Mouse (Mus musculus): ENCODE data around the gene Trim67. TPM values are rescaled to one million over a fixed set of nuclear protein-coding genes. Genes with fewer than 3 reads are reported as not detected.

Gene Trim67
- polyA plus RNA-seq, 1 experiment from 2014 or later: 0.46 TPM

- Histone ChIP-seq H3K4me3 (peak overlapping the region; percentile 22; the same call in 1 of the 2 replicates), H3K27me3 (ENCODE audit: low read depth, poor library complexity, severe bottlenecking) (peaks cover 34% of the 10 kb centered on the region), H3K9me3 (replicated peaks) (no peaks in the 10 kb centered on the region), H3K27ac (replicated peaks) (no peak overlapping the region), H3K36me3 (no peaks in the 10 kb centered on the region), H3K4me1 (peaks cover 8% of the 10 kb centered on the region; the same call in 1 of the 2 replicates)
- WGBS: 16% methylated on average over 16 of the region's 16 CpGs
- DNase-seq (ENCODE audit: low spot score): peak; percentile 76
These were observed 17.2 kb upstream of the Trim67 start for GRCm38 (mm10) chr8:124775695-124776094.

- Histone ChIP-seq H3K4me1 (peaks cover 10% of the 10 kb centered on the region; the same call in 1 of the 2 replicates), H3K9me3 (replicated peaks) (no peaks in the 10 kb centered on the region), H3K27ac (replicated peaks) (peak overlapping the region; percentile 46; the same call in 1 of the 2 replicates), H3K4me3 (no peak overlapping the region), H3K36me3 (no peaks in the 10 kb centered on the region), H3K27me3 (ENCODE audit: low read depth, poor library complexity, severe bottlenecking) (peaks cover 22% of the 10 kb centered on the region; the same call in 1 of the 2 replicates)
- DNase-seq (ENCODE audit: low spot score): no peak
- 39% methylated on average over 7 of the region's 7 CpGs for WGBS
These were observed 12.7 kb upstream of the Trim67 start for GRCm38 (mm10) chr8:124780236-124780635.

DNA sequence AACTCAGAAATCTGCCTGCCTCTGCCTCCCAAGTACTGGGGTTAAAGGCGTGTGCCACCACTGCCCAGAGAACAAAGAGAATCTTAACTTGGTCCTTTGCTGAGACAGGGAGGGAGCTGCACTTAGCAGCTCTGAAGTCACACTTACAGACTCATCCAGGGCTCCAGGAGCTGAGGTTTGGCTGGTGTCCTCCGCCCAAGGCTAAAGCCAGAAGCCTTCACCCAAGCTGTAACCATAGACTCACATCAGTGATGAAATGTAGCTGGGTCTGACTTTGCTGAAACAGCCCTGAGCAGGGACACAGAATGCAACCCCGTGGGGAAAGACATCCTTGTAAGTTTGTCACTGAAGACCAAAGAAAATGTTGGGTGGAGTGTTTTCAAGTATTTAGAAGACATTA lies 10.5 kb upstream of the Trim67 start:
- H3K27ac ChIP-seq (replicated peaks): no peak overlapping the region
- 86% methylated on average over 3 of the region's 3 CpGs for WGBS
- H3K36me3 ChIP-seq: no peaks in the 10 kb centered on the region
- no peak for DNase-seq (ENCODE audit: low spot score)
- no peak overlapping the region for H3K4me3 ChIP-seq
- no peaks in the 10 kb centered on the region for H3K9me3 ChIP-seq (replicated peaks)
- H3K4me1 ChIP-seq: peaks cover 10% of the 10 kb centered on the region; the same call in 1 of the 2 replicates
- peaks cover 6% of the 10 kb centered on the region for H3K27me3 ChIP-seq (ENCODE audit: low read depth, poor library complexity, severe bottlenecking)

- no peaks in the 10 kb centered on the region for H3K9me3 ChIP-seq (replicated peaks)
- DNase-seq (ENCODE audit: low spot score): no peak
- no peaks in the 10 kb centered on the region for H3K36me3 ChIP-seq
- peaks cover 6% of the 10 kb centered on the region for H3K27me3 ChIP-seq (ENCODE audit: low read depth, poor library complexity, severe bottlenecking)
- peaks cover 10% of the 10 kb centered on the region; the same call in 1 of the 2 replicates for H3K4me1 ChIP-seq
- no peak overlapping the region for H3K27ac ChIP-seq (replicated peaks)
- no peak overlapping the region for H3K4me3 ChIP-seq
- 90% methylated on average over 15 of the region's 15 CpGs for WGBS
These were observed 9.7 kb upstream of the Trim67 start for GRCm38 (mm10) chr8:124783228-124783627.

- no peak for DNase-seq (ENCODE audit: low spot score)
These were observed 8.3 kb upstream of the Trim67 start for GRCm38 (mm10) chr8:124784613-124785012.

DNA sequence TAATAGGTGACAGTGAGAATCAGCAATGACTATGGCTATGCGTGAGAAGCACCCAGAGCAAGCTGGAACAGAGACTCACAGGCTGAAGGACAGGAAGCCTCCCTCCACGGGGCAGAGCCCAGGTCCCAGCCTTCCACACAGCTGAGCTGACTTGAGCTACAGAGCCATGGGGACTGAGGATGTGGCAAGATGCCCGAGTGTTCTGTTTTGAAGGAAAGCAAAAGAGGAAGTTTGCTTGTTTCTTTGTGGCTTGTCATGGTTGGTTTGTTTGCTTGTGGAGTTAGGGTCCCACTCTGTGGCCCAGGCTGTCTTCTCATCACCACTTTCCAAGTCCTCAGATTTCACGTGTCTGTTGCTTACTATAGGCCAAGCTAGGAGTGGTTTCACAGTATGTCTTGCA lies 2.2 kb upstream of the Trim67 start:
- H3K4me1 ChIP-seq: peaks cover 34% of the 10 kb centered on the region
- no peak overlapping the region for H3K4me3 ChIP-seq
- DNase-seq (ENCODE audit: low spot score): no peak
- H3K27ac ChIP-seq (replicated peaks): no peak overlapping the region
- peaks cover 65% of the 10 kb centered on the region for H3K27me3 ChIP-seq (ENCODE audit: low read depth, poor library complexity, severe bottlenecking)
- WGBS: 72% methylated on average over 4 of the region's 4 CpGs
- H3K36me3 ChIP-seq: no peaks in the 10 kb centered on the region
- no peaks in the 10 kb centered on the region for H3K9me3 ChIP-seq (replicated peaks)

More at GRCm38 (mm10) chr8:124784613-124785012, 8.3 kb upstream of the Trim67 start:
- Histone ChIP-seq H3K4me1 (peaks cover 10% of the 10 kb centered on the region; the same call in 1 of the 2 replicates), H3K27me3 (ENCODE audit: low read depth, poor library complexity, severe bottlenecking) (peaks cover 6% of the 10 kb centered on the region; the same call in 1 of the 2 replicates), H3K36me3 (no peaks in the 10 kb centered on the region), H3K27ac (replicated peaks) (no peak overlapping the region), H3K4me3 (no peak overlapping the region), H3K9me3 (replicated peaks) (no peaks in the 10 kb centered on the region)
- WGBS: 91% methylated on average over 13 of the region's 13 CpGs

- WGBS: 53% methylated on average over 4 of the region's 4 CpGs
- Histone ChIP-seq H3K9me3 (replicated peaks) (no peaks in the 10 kb centered on the region), H3K27me3 (ENCODE audit: low read depth, poor library complexity, severe bottlenecking) (peaks cover 75% of the 10 kb centered on the region), H3K36me3 (no peaks in the 10 kb centered on the region), H3K4me1 (peaks cover 34% of the 10 kb centered on the region), H3K4me3 (peak overlapping the region; percentile 70), H3K27ac (replicated peaks) (peak overlapping the region; percentile 80)
- no peak for DNase-seq (ENCODE audit: low spot score)
These were observed 1.1 kb upstream of the Trim67 start for GRCm38 (mm10) chr8:124791751-124792150.

- peak overlapping the region; percentile 70 for H3K4me3 ChIP-seq
- H3K9me3 ChIP-seq (replicated peaks): no peaks in the 10 kb centered on the region
- H3K27ac ChIP-seq (replicated peaks): peak overlapping the region; percentile 80
- H3K27me3 ChIP-seq (ENCODE audit: low read depth, poor library complexity, severe bottlenecking): peaks cover 80% of the 10 kb centered on the region
- under 1% methylated on average over 32 of the region's 32 CpGs for WGBS
- no peaks in the 10 kb centered on the region for H3K36me3 ChIP-seq
- H3K4me1 ChIP-seq: peaks cover 34% of the 10 kb centered on the region
- peak; percentile 51 for DNase-seq (ENCODE audit: low spot score)
These were observed 706 bp upstream of the Trim67 start for GRCm38 (mm10) chr8:124792186-124792585.

GRCm38 (mm10) chr8:124793172-124793651 lies 320 bp downstream of the Trim67 start:
- H3K27ac ChIP-seq (replicated peaks): peak overlapping the region; percentile 80
- H3K4me3 ChIP-seq: peak overlapping the region; percentile 70
- H3K36me3 ChIP-seq: no peaks in the 10 kb centered on the region
- peaks cover 34% of the 10 kb centered on the region for H3K4me1 ChIP-seq
- H3K27me3 ChIP-seq (ENCODE audit: low read depth, poor library complexity, severe bottlenecking): peaks cover 86% of the 10 kb centered on the region
- DNase-seq (ENCODE audit: low spot score): peak; percentile 91
- under 1% methylated on average over 50 of the region's 51 CpGs for WGBS
- H3K9me3 ChIP-seq (replicated peaks): no peaks in the 10 kb centered on the region

- peaks cover 34% of the 10 kb centered on the region for H3K4me1 ChIP-seq
- peaks cover 86% of the 10 kb centered on the region for H3K27me3 ChIP-seq (ENCODE audit: low read depth, poor library complexity, severe bottlenecking)
- H3K36me3 ChIP-seq: no peaks in the 10 kb centered on the region
- DNase-seq (ENCODE audit: low spot score): peak; percentile 42
- H3K4me3 ChIP-seq: peak overlapping the region; percentile 70
- no peaks in the 10 kb centered on the region for H3K9me3 ChIP-seq (replicated peaks)
- H3K27ac ChIP-seq (replicated peaks): peak overlapping the region; percentile 80
- WGBS: under 1% methylated on average over 78 of the region's 81 CpGs
These were observed 981 bp downstream of the Trim67 start for GRCm38 (mm10) chr8:124793661-124794485.

DNA sequence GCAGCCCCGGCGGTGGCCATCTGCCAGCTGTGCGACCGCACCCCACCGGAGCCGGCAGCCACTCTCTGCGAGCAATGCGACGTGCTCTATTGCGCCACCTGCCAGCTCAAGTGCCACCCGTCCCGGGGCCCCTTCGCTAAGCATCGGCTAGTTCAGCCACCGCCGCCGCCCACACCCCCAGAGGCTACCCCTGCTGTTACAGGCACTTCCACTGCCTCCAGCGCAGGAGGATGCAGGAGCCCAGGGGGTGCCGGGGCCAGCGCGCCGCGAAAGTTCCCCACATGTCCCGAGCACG lies 1.5 kb downstream of the Trim67 start:
- DNase-seq (ENCODE audit: low spot score): peak; percentile 79
- H3K36me3 ChIP-seq: no peaks in the 10 kb centered on the region
- H3K4me1 ChIP-seq: peaks cover 34% of the 10 kb centered on the region
- H3K27ac ChIP-seq (replicated peaks): peak overlapping the region; percentile 80
- peak overlapping the region; percentile 70 for H3K4me3 ChIP-seq
- H3K27me3 ChIP-seq (ENCODE audit: low read depth, poor library complexity, severe bottlenecking): peaks cover 82% of the 10 kb centered on the region
- WGBS: under 1% methylated on average over 25 of the region's 25 CpGs
- no peaks in the 10 kb centered on the region for H3K9me3 ChIP-seq (replicated peaks)

GRCm38 (mm10) chr8:124795781-124796488 lies 3.0 kb downstream of the Trim67 start:
- Histone ChIP-seq H3K4me1 (peaks cover 34% of the 10 kb centered on the region), H3K9me3 (replicated peaks) (no peaks in the 10 kb centered on the region), H3K36me3 (no peaks in the 10 kb centered on the region), H3K27ac (replicated peaks) (no peak overlapping the region), H3K27me3 (ENCODE audit: low read depth, poor library complexity, severe bottlenecking) (peaks cover 69% of the 10 kb centered on the region), H3K4me3 (peak overlapping the region; percentile 70; the same call in 1 of the 2 replicates)
- WGBS: 82% methylated on average over 8 of the region's 8 CpGs
- no peak for DNase-seq (ENCODE audit: low spot score)

Data from midbrain, embryonic 10.5 days (tissue).